Mouse (Mus musculus): ENCODE measurements at regions not wholly inside any gene's neighbourhood (a gene's known extent, or its start where the extent isn't known, plus 50 kb on each side); places are given as distances from the start of the nearest gene placed in this dataset.

DNA sequence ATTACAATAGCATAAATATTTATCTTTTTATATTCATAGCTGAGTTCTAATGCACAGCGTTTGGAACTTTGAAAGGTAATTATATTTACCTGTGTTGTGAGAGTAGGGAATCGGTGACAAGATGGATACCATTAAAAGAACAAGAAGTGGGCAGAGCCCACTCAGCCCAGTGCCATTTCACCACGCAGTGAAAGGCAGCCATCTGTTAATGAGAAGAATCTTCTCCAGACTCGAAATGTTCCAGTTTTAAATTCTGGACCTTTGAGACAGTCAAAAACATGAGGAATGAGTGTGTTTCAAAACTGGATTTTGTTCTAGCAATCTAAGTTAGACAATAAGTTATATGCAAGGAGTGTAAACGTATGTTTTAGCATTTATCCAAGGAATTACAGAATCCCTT is 410.4 kb downstream of the Tmem161b start:
- TF ChIP-seq CTCF (IDR thresholded peaks at IDR 0.05; ENCODE audit: low read depth, low read length) (no peak), GATA1 (IDR thresholded peaks at IDR 0.05; ENCODE audit: borderline replicate concordance, low read length) (no peak)
